Mouse (Mus musculus) lung, adult 2 months (tissue): ENCODE results near the gene Clrn3.

ENCODE experiments used
- CTCF ChIP-seq: fragments of 200-500 bp; IDR thresholded peaks from 2 replicates; pipeline ENCODE4 v1.5.1; 2011; ENCODE audit warnings: mild to moderate bottlenecking, low read length, control low read depth; ENCODE audit not compliant: insufficient read depth
- POLR2A ChIP-seq: fragments of 200-500 bp; IDR thresholded peaks from 2 replicates; pipeline ENCODE4 v1.6.1; 2011; ENCODE audit warnings: low read depth, mild to moderate bottlenecking, control low read depth, low read length, borderline replicate concordance; ENCODE audit errors: extremely low read depth

GRCm38 (mm10) chr7:135551547-135551946, 23.1 kb upstream of the Clrn3 start:
- TF ChIP-seq CTCF (no peak), POLR2A (no peak)
